ENCODE assay signal across 13 mouse cellular contexts in genomic region chr2:102648845-102649500, GRCm38 (mm10). TPM values are rescaled to one million over a fixed set of nuclear protein-coding genes. Genes with fewer than 3 reads are reported as not detected.
DNase-seq lines count a peak whose midpoint lies in the region; TF ChIP-seq lines count a peak whose summit lies in the region.
"Had no signal": no experiment of that assay in that cellular context is flagged by ENCODE, and none has a peak within 500 bp of the region (broad histone marks: within the 10 kb centered on the region; RNA-seq: fewer than 3 reads in every experiment).

No protein-coding gene starts in this region.

- no peak for TF ChIP-seq CTCF in gastrocnemius, adult 2 months (IDR thresholded peaks at IDR 0.05)

- H3K27ac ChIP-seq in gastrocnemius, adult 2 months = no peak overlapping the region

- DNase-seq in cerebellum, adult 9-10 months = peak; percentile 22
- no peak for DNase-seq in cerebellum, adult 8-10 months
- peak; percentile 15 for DNase-seq in lung, postnatal 10 days
- DNase-seq in lung, postnatal 36 days = no peak
- DNase-seq in layer of hippocampus, adult 8-10 months (ENCODE audit: low spot score in 2 of 2) = peak; percentile 73 to 81
- peak; percentile 37 for DNase-seq in right cerebral cortex, postnatal 14 days
- no peak for DNase-seq in liver
- no peak for DNase-seq in gastrocnemius, adult 2 months
- DNase-seq: adrenal gland, postnatal 25 days; kidney, adult 18-20 months; spleen, adult 18-20 months; thymus, postnatal 14 days had no signal

- intact Hi-C loops in gastrocnemius, adult 2 months (cut with DNase I) = no loop called here

- H3K4me3 ChIP-seq in gastrocnemius, adult 2 months = no peak overlapping the region

RNA-seq across cellular contexts. Expression of gene Slc1a2, which starts 9.5 kb away (rescaled TPM):
- 1,000 to 10,000 TPM; 1,693 to 1,901 (median 1,776) TPM for total RNA-seq in layer of hippocampus, adult 8-10 months (2022)
- under 1 TPM; 0.14 to 0.36 TPM for total RNA-seq in gastrocnemius, adult 2 months (2021)
- total RNA-seq: megakaryocyte-erythroid progenitor cell, adult 5-6 weeks had no signal

Comparison
In these comparisons a context has a peak if more than half of its experiments do, and no peak if none do; other contexts are left out.
1. DNase-seq: peak in cerebellum, adult 9-10 months (single experiment), lung, postnatal 10 days (single experiment), layer of hippocampus, adult 8-10 months (2 of 2) and right cerebral cortex, postnatal 14 days (single experiment); none in cerebellum, adult 8-10 months (single experiment), lung, postnatal 36 days (single experiment), liver (single experiment) and gastrocnemius, adult 2 months (single experiment).
2. RNA of gene Slc1a2, which starts 9.5 kb away (total RNA-seq): 1,693 to 1,901 TPM in layer of hippocampus, adult 8-10 months; 0.14 to 0.36 TPM in gastrocnemius, adult 2 months; every median in the first group is over 1,000 times any median in the second.